Mouse (Mus musculus) liver, embryonic 11.5 days (tissue): ENCODE results near the gene Pcca. TPM values are rescaled to one million over a fixed set of nuclear protein-coding genes. Genes with fewer than 3 reads are reported as not detected.

ENCODE experiments used
- ATAC-seq: fragments of 200-750 bp; cut with Nextera tagmentation; replicated peaks from 2 replicates; pipeline ENCODE4 v1.8.0; 2017; ENCODE audit warnings: moderate number of reproducible peaks, mild to moderate bottlenecking, moderate TSS enrichment, moderate library complexity; ENCODE audit not compliant: low FRiP score
- DNase-seq: peaks from one replicate; pipeline ENCODE4 v3.0.0-alpha.2; 2017; ENCODE audit warnings: low spot score
- H3K27ac ChIP-seq: fragments of 300-500 bp; sonication (generic); 2 replicates; pipeline ENCODE4 v1.5.1; 2014; ENCODE audit warnings: mild to moderate bottlenecking, low read depth, low read length, control low read depth
- H3K27me3 ChIP-seq: fragments of 300-500 bp; sonication (generic); replicated peaks from 2 replicates; pipeline ENCODE4 v1.6.1; 2014; ENCODE audit warnings: low read length, mixed read lengths; ENCODE audit not compliant: control insufficient read depth, insufficient read depth
- H3K36me3 ChIP-seq: fragments of 300-500 bp; sonication (generic); 2 replicates; pipeline ENCODE4 v1.6.1; 2014; ENCODE audit warnings: mild to moderate bottlenecking, low read length, moderate library complexity, mixed read lengths; ENCODE audit not compliant: control insufficient read depth, insufficient read depth
- H3K4me1 ChIP-seq: fragments of 300-500 bp; sonication (generic); replicated peaks from 2 replicates; pipeline ENCODE4 v1.6.1; 2014; ENCODE audit warnings: low read length, mixed read lengths; ENCODE audit not compliant: control insufficient read depth, insufficient read depth
- H3K4me2 ChIP-seq: fragments of 300-500 bp; sonication (generic); 2 replicates; pipeline ENCODE4 v1.6.1; 2014; ENCODE audit warnings: mild to moderate bottlenecking, control low read depth, moderate library complexity
- H3K4me3 ChIP-seq: fragments of 300-500 bp; sonication (generic); 2 replicates; pipeline ENCODE4 v1.5.1; 2014; ENCODE audit warnings: low read depth, low read length, control low read depth
- H3K9ac ChIP-seq: fragments of 300-500 bp; sonication (generic); 2 replicates; pipeline ENCODE4 v1.6.1; 2014; ENCODE audit warnings: low read depth, low read length, control low read depth
- H3K9me3 ChIP-seq: fragments of 300-500 bp; sonication (generic); 2 replicates; pipeline ENCODE4 v1.6.1; 2016; ENCODE audit warnings: low read length, inconsistent platforms, mixed read lengths; ENCODE audit not compliant: control insufficient read depth
- WGBS: fragments of 180-500 bp; shearing (Covaris S2); extraction: QIAGEN DNeasy Blood & Tissue Kit; methylation state at CpG from one replicate; pipeline ENCODE4 v1.1.7; 2014; 5-methylcytosine and 5-hydroxymethylcytosine counted together
- polyA plus RNA-seq: library from polyadenylated mRNA; unstranded; fragments of >200 nt; fragmentation: Nextera tagmentation; extraction: Ambion mirVana; gene quantifications from 2 replicates; pipeline ENCODE4 v1.2.1, GENCODE M21; 2014

Pcca gene
- polyA plus RNA-seq, 1 experiment from 2014 or later, result 18.1 TPM

DNA sequence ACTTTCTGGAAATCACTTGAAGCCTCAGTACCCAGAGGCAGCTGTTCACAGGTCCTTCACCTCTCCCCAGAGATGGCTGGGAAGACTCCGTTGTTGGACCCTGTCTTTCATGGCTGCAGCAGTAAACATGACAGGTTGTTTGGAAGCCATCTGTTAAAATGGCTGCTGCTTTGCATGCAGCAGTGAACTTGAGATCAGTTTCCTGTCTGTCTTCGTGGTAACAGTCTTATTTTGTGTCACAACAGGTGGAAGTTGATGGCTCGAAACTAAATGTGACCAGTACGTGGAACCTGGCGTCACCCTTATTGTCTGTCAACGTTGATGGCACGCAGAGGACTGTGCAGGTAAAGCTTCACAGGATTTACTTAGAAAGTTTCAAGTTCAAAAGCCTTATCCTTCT, 256.0 kb downstream of the Pcca start:
- no peak overlapping the region for H3K27ac ChIP-seq
- H3K4me3 ChIP-seq, result no peak overlapping the region
- ATAC-seq, result no peak
- no peak for DNase-seq
- WGBS, result 74% methylated on average over 7 of the region's 7 CpGs
- no peaks in the 10 kb centered on the region for H3K27me3 ChIP-seq
- no peaks in the 10 kb centered on the region for H3K36me3 ChIP-seq
- H3K9ac ChIP-seq, result no peak overlapping the region
- no peaks in the 10 kb centered on the region for H3K9me3 ChIP-seq
- no peak overlapping the region for H3K4me2 ChIP-seq
- no peaks in the 10 kb centered on the region for H3K4me1 ChIP-seq

DNA sequence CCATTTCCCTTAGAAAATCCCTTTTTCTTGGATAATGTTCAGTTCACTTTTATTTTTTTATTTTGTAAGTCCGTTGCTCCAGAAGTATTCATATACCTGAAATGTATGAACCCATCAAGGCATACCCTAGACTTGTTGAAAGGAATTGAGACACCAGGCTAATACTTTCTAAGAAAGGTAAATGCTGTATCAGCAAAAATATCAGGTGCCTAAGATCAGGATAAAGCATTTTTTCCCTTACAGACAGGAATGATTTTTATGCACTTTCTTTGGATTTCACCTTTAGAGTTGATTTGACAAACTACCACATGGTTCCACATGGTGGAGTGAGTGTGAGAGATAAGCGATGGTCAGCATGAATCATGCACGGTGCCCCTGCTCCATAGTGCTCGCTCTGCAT, 259.2 kb downstream of the Pcca start:
- WGBS, result 84% methylated on average over 4 of the region's 4 CpGs
- no peaks in the 10 kb centered on the region for H3K4me1 ChIP-seq
- no peaks in the 10 kb centered on the region for H3K36me3 ChIP-seq
- DNase-seq (no peak), ATAC-seq (no peak)
- no peak overlapping the region for H3K9ac ChIP-seq
- no peaks in the 10 kb centered on the region for H3K27me3 ChIP-seq
- H3K4me3 ChIP-seq, result no peak overlapping the region
- no peaks in the 10 kb centered on the region for H3K9me3 ChIP-seq
- no peak overlapping the region for H3K27ac ChIP-seq
- no peak overlapping the region for H3K4me2 ChIP-seq

DNA sequence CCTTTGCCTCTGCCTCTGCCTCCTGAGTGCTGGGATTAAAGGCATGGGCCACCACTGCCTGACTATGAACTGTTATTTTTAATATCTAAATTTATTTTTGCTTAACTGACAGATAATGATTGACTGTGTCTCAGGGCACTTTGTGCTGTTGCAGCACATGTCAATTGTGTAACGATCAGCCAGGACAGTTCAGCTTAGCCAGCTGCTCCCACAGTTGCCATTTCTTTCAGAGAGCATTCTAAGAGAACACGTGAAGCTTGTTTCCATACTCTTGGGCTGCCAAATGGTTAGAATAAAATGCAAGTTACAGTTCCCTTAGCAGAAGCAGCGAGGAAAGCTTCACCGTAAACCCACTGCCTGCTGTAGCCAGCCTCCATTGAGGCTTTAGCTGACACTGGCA, 266.2 kb downstream of the Pcca start:
- DNase-seq (no peak), ATAC-seq (no peak)
- Histone ChIP-seq H3K9ac (no peak overlapping the region), H3K4me1 (no peaks in the 10 kb centered on the region), H3K9me3 (no peaks in the 10 kb centered on the region), H3K27me3 (no peaks in the 10 kb centered on the region), H3K4me3 (no peak overlapping the region), H3K36me3 (no peaks in the 10 kb centered on the region), H3K27ac (no peak overlapping the region), H3K4me2 (no peak overlapping the region)
- 81% methylated on average over 4 of the region's 4 CpGs for WGBS

DNA sequence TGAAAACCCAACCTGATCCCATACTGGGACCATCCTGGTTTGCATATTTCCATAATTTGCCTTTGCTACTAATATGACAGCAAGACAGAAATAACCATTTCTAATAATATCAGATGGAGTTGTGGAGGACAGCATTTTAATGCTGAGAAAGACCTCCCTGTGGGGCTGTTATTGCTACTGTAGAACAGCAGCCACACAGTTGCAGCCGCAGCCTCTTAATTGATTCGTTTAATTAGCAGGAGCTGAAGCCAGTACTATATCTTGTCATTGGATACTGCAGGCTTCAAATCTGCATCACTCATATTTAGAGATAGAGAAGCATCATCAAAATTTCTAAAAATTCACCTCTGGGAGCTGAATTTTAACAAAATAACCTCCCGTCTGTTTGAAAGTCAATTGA, 286.9 kb downstream of the Pcca start:
- no peaks in the 10 kb centered on the region for H3K36me3 ChIP-seq
- no peak overlapping the region for H3K9ac ChIP-seq
- WGBS, result 89% methylated on average over 3 of the region's 3 CpGs
- no peaks in the 10 kb centered on the region for H3K27me3 ChIP-seq
- H3K4me2 ChIP-seq, result no peak overlapping the region
- no peaks in the 10 kb centered on the region for H3K4me1 ChIP-seq
- no peaks in the 10 kb centered on the region for H3K9me3 ChIP-seq
- no peak overlapping the region for H3K4me3 ChIP-seq
- no peak overlapping the region for H3K27ac ChIP-seq
- no peak for ATAC-seq
- no peak for DNase-seq

DNA sequence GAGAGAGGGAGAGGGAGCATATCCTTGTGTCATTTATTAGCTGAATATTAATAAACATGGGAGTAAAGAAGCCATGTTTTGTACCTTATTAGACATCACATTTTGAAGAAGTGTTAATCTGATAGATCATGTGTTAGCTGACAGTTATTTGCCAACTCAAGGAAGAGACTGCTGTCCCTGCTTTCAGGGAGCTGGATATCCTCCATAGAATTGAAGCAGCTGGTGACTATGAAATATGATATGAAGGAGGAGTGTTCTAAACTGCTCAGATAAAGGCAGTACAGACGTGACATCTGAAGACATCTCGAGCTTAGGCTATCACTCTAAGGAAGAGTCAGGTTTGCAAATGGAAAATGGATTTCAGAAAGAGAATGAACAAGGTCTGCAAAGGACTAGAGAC, 289.7 kb downstream of the Pcca start:
- DNase-seq (no peak), ATAC-seq (no peak)
- no peak overlapping the region for H3K27ac ChIP-seq
- no peaks in the 10 kb centered on the region for H3K27me3 ChIP-seq
- H3K9ac ChIP-seq, result no peak overlapping the region
- no peaks in the 10 kb centered on the region for H3K36me3 ChIP-seq
- no peaks in the 10 kb centered on the region for H3K4me1 ChIP-seq
- no peak overlapping the region for H3K4me3 ChIP-seq
- WGBS, result 57% methylated on average over 2 of the region's 2 CpGs
- no peak overlapping the region for H3K4me2 ChIP-seq
- no peaks in the 10 kb centered on the region for H3K9me3 ChIP-seq

DNA sequence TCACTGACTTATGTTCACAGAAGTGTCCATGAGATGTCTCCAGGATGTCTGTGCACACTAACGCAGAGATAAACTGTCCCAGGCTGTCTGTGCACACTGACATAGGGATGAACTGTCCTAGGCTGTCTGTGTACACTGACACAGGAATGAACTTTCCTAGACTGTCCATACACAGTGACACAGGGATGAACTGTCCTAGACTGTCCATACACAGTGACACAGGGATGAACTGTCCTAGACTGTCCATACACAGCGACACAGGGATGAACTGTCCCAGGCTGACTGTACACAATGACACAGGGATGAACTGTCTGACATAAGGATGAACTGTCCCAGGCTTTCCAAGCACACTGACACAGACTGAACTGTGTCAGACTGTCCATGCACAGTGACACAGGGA, 291.3 kb downstream of the Pcca start:
- Histone ChIP-seq H3K36me3 (no peaks in the 10 kb centered on the region), H3K27ac (no peak overlapping the region), H3K4me2 (no peak overlapping the region), H3K9ac (no peak overlapping the region), H3K4me3 (no peak overlapping the region), H3K27me3 (no peaks in the 10 kb centered on the region), H3K9me3 (no peaks in the 10 kb centered on the region), H3K4me1 (no peaks in the 10 kb centered on the region)
- peak; percentile 34; the same call in 1 of the 2 replicates for ATAC-seq
- DNase-seq, result no peak
- WGBS, result 92% methylated on average over 2 of the region's 2 CpGs

DNA sequence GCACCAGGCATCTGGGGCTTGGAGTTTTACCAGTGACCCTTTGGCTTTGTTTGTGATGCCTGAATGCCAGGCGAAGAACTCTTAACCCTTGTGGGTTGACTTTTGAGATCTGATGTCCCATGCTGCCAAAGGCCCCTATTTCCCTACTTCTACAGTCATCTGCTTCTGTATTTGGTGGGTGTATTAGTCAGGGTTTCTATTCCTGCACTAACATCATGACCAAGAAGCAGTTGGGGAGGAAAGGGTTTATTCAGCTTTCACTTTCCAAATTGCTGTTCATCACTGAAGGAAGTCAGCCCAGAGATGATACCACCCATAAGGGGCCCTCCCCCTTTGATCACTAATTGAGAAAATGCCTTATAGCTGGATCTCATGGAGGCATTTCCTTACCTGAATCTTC, 296.3 kb downstream of the Pcca start:
- WGBS, result 85% methylated on average over 1 of the region's 1 CpGs
- no peak overlapping the region for H3K27ac ChIP-seq
- no peaks in the 10 kb centered on the region for H3K36me3 ChIP-seq
- no peak overlapping the region for H3K4me2 ChIP-seq
- no peak for ATAC-seq
- no peak overlapping the region for H3K9ac ChIP-seq
- no peak overlapping the region for H3K4me3 ChIP-seq
- H3K4me1 ChIP-seq, result no peaks in the 10 kb centered on the region
- no peak for DNase-seq
- no peaks in the 10 kb centered on the region for H3K27me3 ChIP-seq
- no peaks in the 10 kb centered on the region for H3K9me3 ChIP-seq

DNA sequence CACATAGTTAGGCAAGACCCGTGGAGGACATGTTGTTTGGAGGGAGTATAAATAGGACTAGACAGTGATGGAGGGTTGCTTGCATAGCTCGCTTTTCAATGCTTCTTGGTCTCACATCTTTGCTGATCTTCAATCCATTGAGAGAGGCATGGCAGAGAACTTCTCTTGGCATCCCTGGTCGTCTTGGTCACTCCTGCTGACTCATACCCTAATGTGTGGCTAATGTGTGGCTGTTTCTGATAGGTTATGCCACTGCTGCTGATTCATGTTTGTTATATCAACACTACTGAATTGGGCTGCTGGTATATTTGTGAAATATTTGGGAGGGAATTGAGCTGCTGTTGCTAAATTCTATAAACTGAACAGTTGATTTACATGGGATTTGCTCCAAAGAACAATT, 299.5 kb downstream of the Pcca start:
- no peaks in the 10 kb centered on the region for H3K4me1 ChIP-seq
- DNase-seq (no peak), ATAC-seq (no peak)
- H3K4me2 ChIP-seq, result no peak overlapping the region
- no peaks in the 10 kb centered on the region for H3K9me3 ChIP-seq
- H3K27ac ChIP-seq, result no peak overlapping the region
- no peak overlapping the region for H3K9ac ChIP-seq
- 74% methylated on average over 3 of the region's 3 CpGs for WGBS
- no peaks in the 10 kb centered on the region for H3K27me3 ChIP-seq
- no peaks in the 10 kb centered on the region for H3K36me3 ChIP-seq
- no peak overlapping the region for H3K4me3 ChIP-seq

DNA sequence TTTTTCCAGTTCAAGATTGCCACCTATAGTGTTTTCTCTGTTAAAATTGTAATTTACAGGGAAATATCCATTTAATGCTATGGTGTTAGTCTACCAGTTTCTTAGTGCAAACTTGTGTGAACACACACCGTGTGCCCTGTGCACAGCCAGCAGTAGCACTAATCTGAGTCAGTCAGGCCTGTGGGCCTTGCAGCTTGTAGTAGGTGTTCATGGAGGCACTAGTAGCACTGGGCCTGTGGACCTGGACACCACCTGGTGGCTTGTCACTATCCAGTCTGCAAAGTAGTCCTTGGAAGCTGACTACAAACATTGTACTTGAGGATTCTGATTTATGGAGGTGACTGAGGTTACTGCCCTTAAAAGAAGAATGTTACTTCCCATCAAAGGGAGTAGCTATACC, 300.6 kb downstream of the Pcca start:
- H3K27ac ChIP-seq, result no peak overlapping the region
- no peak overlapping the region for H3K4me3 ChIP-seq
- H3K9ac ChIP-seq, result no peak overlapping the region
- no peaks in the 10 kb centered on the region for H3K27me3 ChIP-seq
- H3K36me3 ChIP-seq, result no peaks in the 10 kb centered on the region
- no peaks in the 10 kb centered on the region for H3K9me3 ChIP-seq
- H3K4me2 ChIP-seq, result no peak overlapping the region
- H3K4me1 ChIP-seq, result no peaks in the 10 kb centered on the region
- no peak for DNase-seq
- WGBS, result 97% methylated on average over 1 of the region's 1 CpGs
- no peak for ATAC-seq
